Mouse (Mus musculus) forebrain, embryonic 13.5 days (tissue): Measurements from ENCODE around the gene Ccr2. TPM values are rescaled to one million over a fixed set of nuclear protein-coding genes. Genes with fewer than 3 reads are reported as not detected.

ENCODE experiments used
- ATAC-seq: fragments of 200-750 bp; cut with Nextera tagmentation; 2 replicates; pipeline ENCODE4 v1.8.0; 2017
- H3K27ac ChIP-seq: fragments of 300-500 bp; sonication (generic); 2 replicates; pipeline ENCODE4 v1.5.1; 2015; ENCODE audit warnings: inconsistent platforms, mild to moderate bottlenecking, moderate library complexity
- H3K27me3 ChIP-seq: fragments of 300-500 bp; sonication (generic); 2 replicates; pipeline ENCODE4 v1.6.1; 2015; ENCODE audit warnings: mild to moderate bottlenecking, inconsistent platforms
- H3K36me3 ChIP-seq: fragments of 300-500 bp; sonication (generic); 2 replicates; pipeline ENCODE4 v1.6.1; 2015; ENCODE audit warnings: mild to moderate bottlenecking, inconsistent platforms; ENCODE audit not compliant: poor library complexity, severe bottlenecking
- H3K4me1 ChIP-seq: fragments of 300-500 bp; sonication (generic); 2 replicates; pipeline ENCODE4 v1.6.1; 2015; ENCODE audit warnings: inconsistent platforms
- H3K4me2 ChIP-seq: fragments of 300-500 bp; sonication (generic); 2 replicates; pipeline ENCODE4 v1.6.1; 2015; ENCODE audit warnings: inconsistent platforms, mild to moderate bottlenecking, moderate library complexity
- H3K4me3 ChIP-seq: fragments of 300-500 bp; sonication (generic); 2 replicates; pipeline ENCODE4 v1.5.1; 2015; ENCODE audit warnings: mild to moderate bottlenecking, inconsistent platforms
- H3K9ac ChIP-seq: fragments of 300-500 bp; sonication (generic); 2 replicates; pipeline ENCODE4 v1.6.1; 2015; ENCODE audit warnings: mild to moderate bottlenecking, inconsistent platforms
- H3K9me3 ChIP-seq: fragments of 300-500 bp; sonication (generic); replicated peaks from 2 replicates; pipeline ENCODE4 v1.6.1; 2016; ENCODE audit warnings: inconsistent platforms
- WGBS: fragments of 180-500 bp; shearing (Covaris S2); methylation state at CpG from one replicate; pipeline ENCODE4 v1.1.7; 2015; 5-methylcytosine and 5-hydroxymethylcytosine counted together
- polyA plus RNA-seq: library from polyadenylated mRNA; unstranded; fragments of >200 nt; fragmentation: Nextera tagmentation; extraction: Ambion mirVana; gene quantifications from 2 replicates; pipeline ENCODE4 v1.2.1, GENCODE M21; 2015

Ccr2 gene
- polyA plus RNA-seq, 1 experiment from 2014 or later: 0.08 TPM

DNA sequence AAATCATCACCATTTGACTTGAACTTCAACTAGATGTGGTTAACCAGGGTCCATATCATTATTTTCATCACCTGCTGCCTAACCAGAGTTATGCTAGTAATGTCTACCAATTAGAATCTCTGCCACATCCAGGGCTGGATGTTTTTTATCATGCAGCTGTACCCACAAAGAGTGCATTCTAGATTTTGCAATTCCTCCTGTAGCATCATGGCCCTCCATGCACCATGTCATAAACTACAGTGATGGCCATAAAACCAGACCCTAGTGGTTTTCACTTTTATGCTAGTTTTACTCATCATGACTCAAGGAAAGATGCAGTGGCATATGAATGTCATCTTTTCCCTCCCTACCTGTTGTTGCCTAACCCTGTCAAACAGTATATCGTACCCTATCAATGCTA is 2.6 kb upstream of the Ccr2 start:
- WGBS: 82% methylated on average over 1 of the region's 1 CpGs
- H3K27ac ChIP-seq: no peak overlapping the region

DNA sequence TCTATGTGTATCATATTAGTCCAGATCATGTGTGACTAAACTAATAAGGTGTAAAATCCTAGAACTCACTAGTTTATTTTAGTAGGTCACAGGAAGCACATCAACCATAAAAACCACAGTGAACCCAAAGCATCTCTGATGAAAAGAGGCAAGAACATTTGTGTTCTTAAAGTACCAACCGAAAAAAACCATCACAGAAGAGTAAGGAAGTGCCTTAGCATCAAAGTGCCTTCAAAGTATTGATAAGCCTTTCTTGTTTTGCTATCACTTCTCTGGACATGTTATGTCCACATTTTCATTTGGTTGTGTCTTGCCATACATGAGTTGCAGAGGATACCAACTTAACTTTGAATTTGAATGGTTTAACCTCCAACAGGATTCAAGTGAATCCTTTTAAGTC is 1.4 kb upstream of the Ccr2 start:
- Histone ChIP-seq H3K9me3 (no peaks in the 10 kb centered on the region), H3K27ac (no peak overlapping the region), H3K4me2 (no peak overlapping the region), H3K4me1 (no peaks in the 10 kb centered on the region), H3K36me3 (no peaks in the 10 kb centered on the region), H3K27me3 (no peaks in the 10 kb centered on the region), H3K9ac (no peak overlapping the region), H3K4me3 (no peak overlapping the region)
- WGBS: 95% methylated on average over 1 of the region's 1 CpGs
- ATAC-seq: no peak

More for the DNA sequence above, 2.6 kb upstream of the Ccr2 start:
- Histone ChIP-seq H3K36me3 (no peaks in the 10 kb centered on the region), H3K4me2 (no peak overlapping the region), H3K4me1 (no peaks in the 10 kb centered on the region), H3K9ac (no peak overlapping the region), H3K27me3 (no peaks in the 10 kb centered on the region), H3K9me3 (no peaks in the 10 kb centered on the region), H3K4me3 (no peak overlapping the region)
- ATAC-seq: no peak

DNA sequence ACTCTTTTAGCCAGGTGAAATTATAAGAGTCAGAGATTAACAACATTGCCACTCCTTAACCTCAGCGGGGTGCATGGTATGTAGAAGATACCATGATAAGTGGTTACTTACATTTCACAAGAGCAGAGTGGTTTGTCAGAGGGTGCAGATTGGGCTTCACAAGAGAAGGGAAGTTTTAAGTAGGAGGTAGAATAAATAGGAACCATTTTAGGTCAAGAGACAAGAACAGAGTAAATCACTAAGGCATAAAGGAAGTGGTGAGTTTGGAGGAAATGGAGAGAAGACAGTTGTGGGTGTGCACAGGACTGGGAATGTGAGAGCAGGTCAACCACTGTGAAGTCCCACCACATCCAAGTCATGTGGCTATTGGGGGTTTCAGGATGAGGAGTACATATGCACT is 1.4 kb downstream of the Ccr2 start:
- Histone ChIP-seq H3K27me3 (no peaks in the 10 kb centered on the region), H3K9ac (no peak overlapping the region), H3K27ac (no peak overlapping the region), H3K4me3 (no peak overlapping the region), H3K36me3 (no peaks in the 10 kb centered on the region), H3K9me3 (no peaks in the 10 kb centered on the region), H3K4me2 (no peak overlapping the region), H3K4me1 (no peaks in the 10 kb centered on the region)
- 78% methylated on average over 1 of the region's 1 CpGs for WGBS
- ATAC-seq: no peak

DNA sequence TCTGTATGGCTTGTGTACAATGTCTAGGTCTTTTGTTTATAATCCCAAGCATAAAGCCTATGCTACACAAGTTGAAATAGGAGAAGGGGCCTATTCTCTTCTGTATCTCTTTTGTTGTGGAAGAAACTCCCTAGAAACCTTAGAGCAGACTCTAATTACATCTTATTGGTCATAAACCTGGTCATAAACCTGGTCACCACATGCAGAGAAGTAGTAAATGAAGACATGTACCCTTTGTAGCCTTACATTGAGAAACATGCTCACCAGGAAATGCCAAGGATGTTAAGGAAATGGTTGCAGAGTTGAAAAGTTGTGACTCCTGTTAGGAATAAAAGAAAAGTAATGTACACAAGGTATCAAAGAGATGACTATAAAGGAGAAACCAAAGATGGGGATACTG is 3.4 kb downstream of the Ccr2 start:
- Histone ChIP-seq H3K27ac (no peak overlapping the region), H3K9ac (no peak overlapping the region), H3K4me3 (no peak overlapping the region), H3K36me3 (no peaks in the 10 kb centered on the region), H3K4me1 (no peaks in the 10 kb centered on the region), H3K4me2 (no peak overlapping the region), H3K9me3 (no peaks in the 10 kb centered on the region), H3K27me3 (no peaks in the 10 kb centered on the region)
- no peak for ATAC-seq

DNA sequence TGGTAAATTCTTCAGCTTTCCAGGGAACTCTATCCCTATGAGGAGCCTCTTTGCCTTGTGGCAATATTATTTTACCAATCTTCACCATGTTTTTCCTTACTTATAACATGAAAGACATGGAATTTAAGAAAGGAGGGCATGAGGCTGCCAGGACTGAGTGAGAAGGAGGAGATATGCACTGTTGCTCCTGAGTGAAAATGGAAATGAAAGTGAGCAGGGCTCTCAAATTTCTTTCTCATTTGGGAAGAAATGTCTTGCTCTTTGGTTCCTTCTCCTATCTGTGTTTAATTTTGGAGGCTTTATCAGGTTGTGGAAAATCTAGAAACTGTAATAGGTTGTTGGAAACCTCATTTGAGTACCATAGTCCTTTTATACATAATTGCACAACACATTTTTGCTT is 5.5 kb downstream of the Ccr2 start:
- Histone ChIP-seq H3K27me3 (no peaks in the 10 kb centered on the region), H3K27ac (no peak overlapping the region), H3K4me2 (no peak overlapping the region), H3K36me3 (no peaks in the 10 kb centered on the region), H3K4me1 (no peaks in the 10 kb centered on the region), H3K4me3 (no peak overlapping the region), H3K9ac (no peak overlapping the region), H3K9me3 (no peaks in the 10 kb centered on the region)
- no peak for ATAC-seq

DNA sequence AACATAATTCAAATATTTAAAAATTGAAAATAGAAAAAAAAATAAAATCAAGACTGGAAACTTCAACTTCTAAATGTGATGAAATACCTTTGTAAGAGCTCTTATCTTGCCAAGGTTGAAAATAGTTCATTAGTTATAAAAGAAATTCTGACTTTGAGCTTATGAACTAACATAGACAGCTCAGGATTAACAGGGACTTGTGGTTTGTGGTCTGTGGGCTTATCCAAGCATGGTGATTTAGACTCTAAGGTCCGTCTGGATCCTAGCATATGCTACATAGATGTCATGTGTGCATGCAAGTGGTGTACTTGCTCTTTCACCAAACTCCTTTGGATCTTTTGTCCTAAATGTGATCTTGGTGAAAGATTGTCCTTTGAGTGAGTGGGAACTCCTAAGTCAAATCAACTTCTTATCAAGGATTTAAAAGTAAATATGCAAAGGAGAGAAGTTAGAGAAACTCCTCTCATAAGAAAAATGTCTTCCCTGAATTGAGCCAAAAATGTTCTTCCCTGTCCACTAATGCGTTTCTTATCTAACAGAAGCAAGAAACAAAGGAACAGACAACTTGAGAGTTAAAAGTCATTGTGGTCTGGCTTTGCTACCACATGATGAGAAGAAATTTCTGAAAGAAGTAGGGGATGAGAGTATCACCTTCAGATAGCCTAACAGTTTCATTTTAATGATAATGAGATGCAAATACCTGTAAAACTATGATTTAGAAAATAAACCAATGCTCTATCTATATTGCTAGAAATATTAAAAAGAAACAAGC is 6.8 kb downstream of the Ccr2 start:
- Histone ChIP-seq H3K9me3 (no peaks in the 10 kb centered on the region), H3K9ac (no peak overlapping the region), H3K27me3 (no peaks in the 10 kb centered on the region), H3K36me3 (no peaks in the 10 kb centered on the region), H3K4me2 (no peak overlapping the region), H3K4me3 (no peak overlapping the region), H3K4me1 (no peaks in the 10 kb centered on the region), H3K27ac (no peak overlapping the region)
- WGBS: 73% methylated on average over 2 of the region's 2 CpGs
- no peak for ATAC-seq

DNA sequence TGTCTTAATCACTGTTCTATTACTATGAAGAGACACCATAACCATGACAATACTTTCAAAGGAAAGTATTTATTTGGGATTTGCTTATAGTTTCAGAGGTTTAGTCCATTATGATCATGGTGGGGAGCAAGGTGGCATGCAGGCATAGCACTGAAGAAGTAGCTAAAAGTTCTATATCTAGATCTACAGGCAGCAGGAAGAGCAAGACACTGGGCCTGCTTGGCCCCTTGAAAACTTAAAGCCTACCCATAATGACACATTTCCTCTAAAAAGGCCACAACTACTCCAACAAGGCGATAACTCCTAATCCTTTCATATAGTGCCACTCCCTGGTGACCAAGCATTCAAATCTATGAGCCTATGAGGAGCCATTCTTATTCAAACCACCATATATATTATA is 10.2 kb downstream of the Ccr2 start:
- Histone ChIP-seq H3K4me3 (no peak overlapping the region), H3K4me2 (no peak overlapping the region), H3K4me1 (no peaks in the 10 kb centered on the region), H3K27ac (no peak overlapping the region), H3K36me3 (no peaks in the 10 kb centered on the region), H3K9ac (no peak overlapping the region), H3K27me3 (no peaks in the 10 kb centered on the region), H3K9me3 (no peaks in the 10 kb centered on the region)
- ATAC-seq: no peak
- WGBS: 88% methylated on average over 1 of the region's 1 CpGs

DNA sequence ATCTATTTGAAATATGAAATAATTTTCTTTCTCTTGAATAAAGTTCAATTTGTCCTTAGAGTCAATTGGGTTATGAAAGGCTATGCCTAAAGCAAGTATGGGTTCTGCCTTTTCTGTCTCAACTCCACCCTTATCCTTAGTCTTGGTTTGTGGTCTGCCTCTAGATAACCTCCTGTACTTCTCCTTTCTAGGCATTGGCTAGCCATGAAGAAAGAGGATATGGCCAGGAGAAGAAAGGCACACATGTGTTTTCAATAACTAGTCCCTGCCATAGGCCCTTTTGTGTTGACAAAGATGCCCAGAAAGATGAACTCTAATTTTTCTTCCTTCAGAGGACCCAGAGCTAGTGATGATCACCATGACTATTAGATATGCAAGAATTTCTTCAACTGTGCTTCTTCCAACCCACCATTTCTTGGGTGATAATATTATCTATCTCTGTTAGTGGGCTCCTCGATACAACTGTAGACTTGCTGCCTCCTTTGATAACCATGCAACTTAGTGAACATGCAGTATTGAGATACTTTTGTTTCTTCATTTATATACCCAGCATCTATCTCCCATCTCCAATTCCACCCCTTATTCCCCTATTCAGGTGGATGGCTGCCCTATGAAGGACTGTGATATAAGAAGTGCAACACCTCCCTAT is 11.0 kb downstream of the Ccr2 start:
- H3K9ac ChIP-seq: no peak overlapping the region
- no peak for ATAC-seq
- no peaks in the 10 kb centered on the region for H3K27me3 ChIP-seq
- no peak overlapping the region for H3K4me2 ChIP-seq
- H3K36me3 ChIP-seq: no peaks in the 10 kb centered on the region
- WGBS: 91% methylated on average over 1 of the region's 1 CpGs
- H3K4me1 ChIP-seq: no peaks in the 10 kb centered on the region
- no peak overlapping the region for H3K4me3 ChIP-seq
- no peak overlapping the region for H3K27ac ChIP-seq
- no peaks in the 10 kb centered on the region for H3K9me3 ChIP-seq

DNA sequence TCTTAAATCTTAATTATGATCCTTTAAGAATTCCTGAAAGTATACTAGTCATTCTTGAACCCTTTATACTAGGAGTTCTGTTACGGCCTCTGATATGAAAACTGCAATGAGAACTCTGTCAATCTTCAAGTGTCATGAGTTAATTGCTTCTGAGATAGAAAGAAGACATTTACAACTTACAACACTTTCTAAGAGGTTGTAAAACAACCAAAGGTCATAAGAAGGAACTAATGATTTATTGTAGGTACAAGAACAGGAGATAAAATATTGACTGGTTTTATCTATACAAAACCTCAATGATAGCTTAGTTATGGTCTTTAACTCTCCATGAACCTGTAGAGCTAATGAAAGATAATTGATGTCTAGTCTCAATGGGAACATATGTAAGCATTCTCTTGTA is 12.0 kb downstream of the Ccr2 start:
- no peak for ATAC-seq

DNA sequence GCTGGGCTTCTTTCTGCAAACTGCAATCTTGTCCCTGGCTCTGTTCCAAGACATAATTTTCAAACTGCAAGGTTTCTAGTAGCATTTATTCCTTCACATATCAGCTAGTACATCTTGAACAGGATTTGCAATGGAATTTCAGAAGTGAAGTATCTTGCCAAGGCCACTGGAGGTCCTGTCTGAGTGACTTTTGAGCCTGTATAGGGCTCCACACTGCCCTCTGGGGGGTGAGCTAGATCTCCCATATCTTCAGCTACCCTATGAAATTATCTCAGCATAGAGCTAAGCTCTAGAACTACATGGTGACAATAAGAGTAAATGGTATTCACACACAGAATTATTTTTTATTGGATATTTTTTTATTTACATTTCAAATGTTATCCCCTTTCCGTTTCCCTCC is 16.7 kb downstream of the Ccr2 start:
- H3K27me3 ChIP-seq: no peaks in the 10 kb centered on the region
- no peaks in the 10 kb centered on the region for H3K4me1 ChIP-seq
- H3K9ac ChIP-seq: no peak overlapping the region
- H3K4me3 ChIP-seq: no peak overlapping the region
- WGBS: 87% methylated on average over 1 of the region's 1 CpGs
- no peaks in the 10 kb centered on the region for H3K36me3 ChIP-seq
- no peak for ATAC-seq
- no peaks in the 10 kb centered on the region for H3K9me3 ChIP-seq
- no peak overlapping the region for H3K4me2 ChIP-seq
- no peak overlapping the region for H3K27ac ChIP-seq

More for the DNA sequence above, 12.0 kb downstream of the Ccr2 start:
- Histone ChIP-seq H3K4me2 (no peak overlapping the region), H3K27ac (no peak overlapping the region), H3K4me3 (no peak overlapping the region), H3K9ac (no peak overlapping the region), H3K36me3 (no peaks in the 10 kb centered on the region), H3K4me1 (no peaks in the 10 kb centered on the region), H3K27me3 (no peaks in the 10 kb centered on the region), H3K9me3 (no peaks in the 10 kb centered on the region)
- WGBS: 88% methylated on average over 1 of the region's 1 CpGs

DNA sequence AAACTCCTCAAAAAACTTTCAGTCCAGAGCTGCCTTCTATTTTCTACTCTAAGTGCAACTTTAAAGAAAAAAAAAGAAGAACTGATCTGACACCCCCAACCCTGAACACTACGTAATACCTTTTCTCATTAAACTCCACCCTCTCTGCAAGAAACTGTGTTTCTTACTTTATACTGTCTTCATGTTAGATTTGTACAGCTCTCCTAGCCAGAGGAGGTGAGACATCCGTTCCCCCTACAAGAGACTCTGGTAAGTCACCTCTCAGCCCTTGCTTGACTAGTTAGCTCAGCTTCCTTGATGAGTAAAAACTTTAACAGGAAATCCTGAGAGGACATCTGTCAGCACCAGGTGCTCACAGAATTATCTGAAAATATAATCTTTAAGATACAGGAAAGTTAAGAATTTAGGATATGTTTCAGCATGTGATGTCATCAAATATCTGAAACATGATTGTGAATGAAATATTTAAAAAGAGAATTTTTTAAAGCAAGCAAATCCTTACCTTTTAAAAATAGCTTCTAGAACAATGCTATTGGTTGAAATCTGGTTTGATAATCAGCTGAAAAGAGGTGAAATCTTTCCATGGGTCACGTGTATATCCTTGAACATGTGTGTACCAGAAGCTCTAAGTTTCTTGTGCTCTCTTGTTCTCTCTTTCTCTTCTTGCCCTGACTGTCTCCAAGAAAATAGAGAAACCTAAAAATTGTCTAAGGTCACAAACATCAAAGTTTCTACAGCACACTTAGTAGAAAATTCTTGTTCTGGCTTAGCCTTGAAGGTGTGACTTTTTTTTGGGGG is 19.8 kb downstream of the Ccr2 start, which contains the start of gene Ccr5:
Ccr5 (plus strand) TSS at position 157 of the 798 bp plus-strand sequence.
- Histone ChIP-seq H3K36me3 (no peaks in the 10 kb centered on the region), H3K4me3 (no peak within 1 kb of the TSS), H3K9me3 (no peaks in the 10 kb centered on the region), H3K9ac (no peak within 1 kb of the TSS), H3K27ac (no peak within 1 kb of the TSS), H3K27me3 (no peaks in the 10 kb centered on the region), H3K4me1 (no peaks in the 10 kb centered on the region), H3K4me2 (no peak within 1 kb of the TSS)
- WGBS: 82% methylated on average over 3 of the region's 3 CpGs
- ATAC-seq: no peak

DNA sequence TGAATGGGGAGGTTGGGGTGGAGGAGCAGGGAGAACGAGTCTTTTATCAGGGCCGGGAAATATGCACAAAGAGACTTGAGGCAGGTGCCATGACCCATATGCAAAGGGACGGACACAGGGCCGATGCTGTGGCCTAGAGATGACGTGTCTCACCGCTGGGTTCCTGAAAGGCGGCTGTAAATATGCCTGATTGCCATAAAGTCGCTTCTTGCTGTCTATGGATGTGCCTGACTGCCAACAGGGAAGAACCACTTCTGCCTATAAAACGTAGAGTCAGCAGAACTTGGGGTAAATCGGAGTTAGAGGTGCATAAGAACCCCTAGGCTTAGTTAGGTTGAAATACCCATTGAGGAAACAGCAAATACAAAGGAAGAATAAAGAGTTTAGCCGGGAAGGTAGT is 23.8 kb downstream of the Ccr2 start:
- ATAC-seq: no peak
- H3K4me2 ChIP-seq: no peak overlapping the region
- no peaks in the 10 kb centered on the region for H3K4me1 ChIP-seq
- no peaks in the 10 kb centered on the region for H3K27me3 ChIP-seq
- H3K9ac ChIP-seq: no peak overlapping the region
- no peak overlapping the region for H3K4me3 ChIP-seq
- H3K9me3 ChIP-seq: no peaks in the 10 kb centered on the region
- H3K36me3 ChIP-seq: no peaks in the 10 kb centered on the region
- WGBS: 84% methylated on average over 11 of the region's 11 CpGs
- H3K27ac ChIP-seq: no peak overlapping the region
